Mouse (Mus musculus) embryonic fibroblast, embryonic 13.5 days (primary cell): Measurements from ENCODE around the gene Hip1r.

Experiments used
- CTCF ChIP-seq: IDR thresholded peaks from 2 replicates; pipeline ENCODE4 v1.5.1; 2011; ENCODE audit warnings: mild to moderate bottlenecking, control low read depth, low read length, moderate library complexity, borderline replicate concordance; ENCODE audit not compliant: insufficient read depth
- POLR2A ChIP-seq: IDR thresholded peaks from 2 replicates; pipeline ENCODE4 v1.6.1; 2011; ENCODE audit warnings: low read depth, mild to moderate bottlenecking, control low read depth, low read length, moderate library complexity

DNA sequence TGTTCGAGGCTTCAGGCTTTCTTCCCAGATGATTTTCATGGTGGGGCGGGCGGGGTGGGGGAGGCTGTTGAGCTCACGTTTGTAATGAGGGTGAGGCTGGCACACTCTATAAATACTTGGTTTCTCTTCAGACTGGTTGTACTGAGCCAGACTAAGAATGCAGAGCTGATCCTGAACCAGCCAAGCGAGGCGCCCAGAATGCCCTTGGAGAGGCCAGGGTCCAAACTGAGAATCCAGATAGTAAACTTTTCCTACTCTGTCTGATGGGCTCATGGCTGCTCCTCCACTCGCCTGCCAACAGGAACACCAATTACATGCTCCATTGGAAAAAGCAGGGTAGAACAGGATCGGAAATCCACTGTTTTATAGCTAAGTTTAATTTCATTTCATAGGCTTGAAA lies 4.2 kb upstream of the Hip1r start:
- TF ChIP-seq POLR2A (no peak), CTCF (no peak)
